Mouse (Mus musculus) neural tube, embryonic 12.5 days (tissue): Measurements from ENCODE around the gene Cpsf7. TPM values are rescaled to one million over a fixed set of nuclear protein-coding genes. Genes with fewer than 3 reads are reported as not detected.

Experiments
- ATAC-seq: fragments of 200-750 bp; cut with Nextera tagmentation; 2 replicates; pipeline ENCODE4 v1.8.0; 2017; ENCODE audit warnings: low read depth, mild to moderate bottlenecking, moderate TSS enrichment, moderate library complexity; ENCODE audit not compliant: low FRiP score
- H3K27ac ChIP-seq: fragments of 300-500 bp; sonication (generic); 2 replicates; pipeline ENCODE4 v1.5.1; 2016
- H3K27me3 ChIP-seq: fragments of 300-500 bp; sonication (generic); replicated peaks from 2 replicates; pipeline ENCODE4 v1.6.1; 2016; ENCODE audit warnings: mild to moderate bottlenecking
- H3K36me3 ChIP-seq: fragments of 300-500 bp; sonication (generic); 2 replicates; pipeline ENCODE4 v1.6.1; 2016; ENCODE audit warnings: mild to moderate bottlenecking
- H3K4me1 ChIP-seq: fragments of 300-500 bp; sonication (generic); 2 replicates; pipeline ENCODE4 v1.6.1; 2016
- H3K4me2 ChIP-seq: fragments of 300-500 bp; sonication (generic); replicated peaks from 2 replicates; pipeline ENCODE4 v1.6.1; 2016; ENCODE audit warnings: mild to moderate bottlenecking
- H3K4me3 ChIP-seq: fragments of 300-500 bp; sonication (generic); 2 replicates; pipeline ENCODE4 v1.5.1; 2016
- H3K9ac ChIP-seq: fragments of 300-500 bp; sonication (generic); 2 replicates; pipeline ENCODE4 v1.6.1; 2016; ENCODE audit warnings: mild to moderate bottlenecking
- H3K9me3 ChIP-seq: fragments of 300-500 bp; sonication (generic); 2 replicates; pipeline ENCODE4 v1.6.1; 2016; ENCODE audit warnings: mild to moderate bottlenecking
- WGBS: fragments of 180-500 bp; shearing (Covaris S2); methylation state at CpG from one replicate; pipeline ENCODE4 v1.1.7; 2016; 5-methylcytosine and 5-hydroxymethylcytosine counted together
- polyA plus RNA-seq: library from polyadenylated mRNA; unstranded; fragments of >200 nt; fragmentation: Nextera tagmentation; extraction: Ambion mirVana; gene quantifications from 2 replicates; pipeline ENCODE4 v1.2.1, GENCODE M21; 2016

Cpsf7 gene
- polyA plus RNA-seq, 1 experiment from 2014 or later, result 57.2 TPM

GRCm38 (mm10) chr19:10590301-10590700 lies 65.2 kb downstream of the Cpsf7 start:
- H3K4me3 ChIP-seq, result no peak overlapping the region
- WGBS, result 67% methylated on average over 3 of the region's 3 CpGs
- H3K27ac ChIP-seq, result no peak overlapping the region
- ATAC-seq, result no peak
- H3K4me1 ChIP-seq, result no peaks in the 10 kb centered on the region
- H3K27me3 ChIP-seq, result no peaks in the 10 kb centered on the region
- no peak overlapping the region for H3K4me2 ChIP-seq
- peaks cover 43% of the 10 kb centered on the region for H3K36me3 ChIP-seq
- no peaks in the 10 kb centered on the region for H3K9me3 ChIP-seq
- H3K9ac ChIP-seq, result no peak overlapping the region

- no peaks in the 10 kb centered on the region for H3K27me3 ChIP-seq
Measured at GRCm38 (mm10) chr19:10591659-10592377, 66.8 kb downstream of the Cpsf7 start.

More at GRCm38 (mm10) chr19:10591659-10592377, 66.8 kb downstream of the Cpsf7 start:
- WGBS, result 93% methylated on average over 6 of the region's 6 CpGs
- Histone ChIP-seq H3K9ac (no peak overlapping the region), H3K4me2 (no peak overlapping the region), H3K36me3 (peaks cover 47% of the 10 kb centered on the region), H3K27ac (no peak overlapping the region), H3K4me1 (no peaks in the 10 kb centered on the region), H3K9me3 (no peaks in the 10 kb centered on the region), H3K4me3 (no peak overlapping the region)
- no peak for ATAC-seq

Other genes with a start within 250 kb of the Cpsf7 start
- 4.9 and 5.0 TPM in 2 replicates for gene Dagla, start 220.4 kb upstream of the Cpsf7 start, polyA plus RNA-seq
- gene Syt7, start 136.2 kb upstream of the Cpsf7 start, polyA plus RNA-seq, result 4.8 and 5.4 TPM in 2 replicates
- 0.61 and 0.64 TPM in 2 replicates for gene Lrrc10b, start 67.8 kb upstream of the Cpsf7 start, polyA plus RNA-seq
- 0.51 TPM in 1 of 2 replicates, not detected in the other for gene Ppp1r32, start 42.3 kb upstream of the Cpsf7 start, polyA plus RNA-seq
- 58.1 and 64.3 TPM in 2 replicates for gene Sdhaf2, start 876 bp downstream of the Cpsf7 start, polyA plus RNA-seq
- 48.1 and 52.6 TPM in 2 replicates for gene Tmem216, start 31.0 kb downstream of the Cpsf7 start, polyA plus RNA-seq
- gene Cyb561a3, start 51.9 kb downstream of the Cpsf7 start, polyA plus RNA-seq, result 16.2 and 16.6 TPM in 2 replicates
- gene Tmem138, start 52.1 kb downstream of the Cpsf7 start, polyA plus RNA-seq, result 41.6 and 42.9 TPM in 2 replicates
- 369 and 375 TPM in 2 replicates for gene Ddb1, start 80.1 kb downstream of the Cpsf7 start, polyA plus RNA-seq
- 20.6 and 21.2 TPM in 2 replicates for gene Tkfc, start 80.4 kb downstream of the Cpsf7 start, polyA plus RNA-seq
- 0.33 and 0.87 TPM in 2 replicates for gene Vwce, start 108.9 kb downstream of the Cpsf7 start, polyA plus RNA-seq
- gene Pga5, start 152.8 kb downstream of the Cpsf7 start, polyA plus RNA-seq, result not detected in 2 replicates
- 33.8 and 39.2 TPM in 2 replicates for gene Vps37c, start 163.5 kb downstream of the Cpsf7 start, polyA plus RNA-seq
- 0.08 TPM in 1 of 2 replicates, not detected in the other for gene Cd5, start 213.7 kb downstream of the Cpsf7 start, polyA plus RNA-seq